In the genomic region with DNA sequence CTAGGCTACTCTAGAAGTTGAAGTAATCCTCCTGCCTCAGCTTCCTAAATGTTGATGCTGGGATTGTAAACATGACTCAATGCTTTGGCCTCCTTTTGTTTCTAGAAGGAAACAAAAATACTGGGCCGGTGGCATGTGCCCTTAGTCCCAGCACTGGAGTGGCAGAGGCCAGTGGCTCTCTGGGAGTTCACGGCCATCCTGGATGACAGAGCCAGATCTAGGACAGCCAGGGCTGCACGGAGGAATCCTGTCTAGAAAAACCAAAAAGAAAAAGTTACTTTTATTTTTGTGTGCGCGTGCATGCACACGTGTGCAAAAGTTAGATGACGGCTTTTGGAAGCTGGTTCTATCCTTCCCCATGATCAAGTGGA, we compare ENCODE assay signal across 9 mouse cellular contexts. TPM values are rescaled to one million over a fixed set of nuclear protein-coding genes. Genes with fewer than 3 reads are reported as not detected.
DNase-seq lines count a peak whose midpoint lies in the region; ATAC-seq and TF ChIP-seq lines count a peak whose summit lies in the region.
"Had no signal": no experiment of that assay in that cellular context is flagged by ENCODE, and none has a peak within 500 bp of the region (broad histone marks: within the 10 kb centered on the region; RNA-seq: fewer than 3 reads in every experiment).

No protein-coding gene starts in this region.

- TF ChIP-seq EP300 in liver, postnatal 0 days (IDR thresholded peaks at IDR 0.05; ENCODE audit: low read depth) = no peak

- no peak overlapping the region for H3K4me3 ChIP-seq in forebrain, embryonic 13.5 days
- H3K4me3 ChIP-seq in forebrain, embryonic 16.5 days (replicated peaks; ENCODE audit: low read length) = no peak overlapping the region
- H3K4me3 ChIP-seq in liver, adult 2 months (ENCODE audit: insufficient read depth, low read depth, low read length) = peak overlapping the region; percentile 60
- peak overlapping the region; percentile 53 for H3K4me3 ChIP-seq in embryonic facial prominence, embryonic 15.5 days (replicated peaks)
- peak overlapping the region; percentile 55 for H3K4me3 ChIP-seq in liver, postnatal 0 days (ENCODE audit: low read depth, low read length)

- 94% methylated on average over 7 of the region's 7 CpGs for WGBS in forebrain, embryonic 13.5 days
- WGBS in forebrain, embryonic 16.5 days = 90% methylated on average over 7 of the region's 7 CpGs
- 56% methylated on average over 7 of the region's 7 CpGs for WGBS in liver, adult 2 months
- WGBS in embryonic facial prominence, embryonic 15.5 days = 93% methylated on average over 7 of the region's 7 CpGs
- 88% methylated on average over 7 of the region's 7 CpGs for WGBS in liver, postnatal 0 days (ENCODE audit: insufficient replicate concordance)

- peak; percentile 63 for DNase-seq in liver, adult 2 months (ENCODE audit: extremely low read depth, low read depth, low spot score)
- DNase-seq in liver = no peak
- no peak for DNase-seq in liver, postnatal 0 days
- no peak for DNase-seq in retina, embryonic 14.5 days (ENCODE audit: low spot score)
- no peak for DNase-seq in layer of hippocampus, adult 18-20 months (ENCODE audit: low spot score in 2 of 2)
- DNase-seq: embryo, embryonic 11 days had no signal

- no peak for TF ChIP-seq CTCF in liver, adult 2 months (IDR thresholded peaks at IDR 0.05; ENCODE audit: low read depth, low read length)
- TF ChIP-seq CTCF in liver, postnatal 0 days (IDR thresholded peaks at IDR 0.05; ENCODE audit: low read depth) = no peak; the same call in 1 of the 2 replicates

- TF ChIP-seq POLR2A in liver, adult 2 months (IDR thresholded peaks at IDR 0.05; ENCODE audit: extremely low read depth, insufficient read depth, low read length) = no peak

- peak overlapping the region; percentile 66; the same call in 1 of the 2 replicates for H3K4me2 ChIP-seq in forebrain, embryonic 13.5 days
- H3K4me2 ChIP-seq in forebrain, embryonic 16.5 days (ENCODE audit: low read length) = no peak overlapping the region
- peak overlapping the region; percentile 55 for H3K4me2 ChIP-seq in embryonic facial prominence, embryonic 15.5 days (replicated peaks)
- H3K4me2 ChIP-seq in liver, postnatal 0 days (ENCODE audit: low read depth, low read length) = peak overlapping the region; percentile 69

- no peak overlapping the region for H3K27ac ChIP-seq in forebrain, embryonic 13.5 days
- no peak overlapping the region for H3K27ac ChIP-seq in forebrain, embryonic 16.5 days (ENCODE audit: low read length)
- peak overlapping the region; percentile 85 for H3K27ac ChIP-seq in liver, adult 2 months (replicated peaks; ENCODE audit: insufficient read depth, low read depth, low read length)
- H3K27ac ChIP-seq in embryonic facial prominence, embryonic 15.5 days (replicated peaks) = peak overlapping the region; percentile 92
- peak overlapping the region; percentile 92 for H3K27ac ChIP-seq in liver, postnatal 0 days (ENCODE audit: low read depth)

- H3K36me3 ChIP-seq in forebrain, embryonic 13.5 days (ENCODE audit: poor library complexity, severe bottlenecking) = peaks cover 36% of the 10 kb centered on the region
- peaks cover 17% of the 10 kb centered on the region for H3K36me3 ChIP-seq in forebrain, embryonic 16.5 days (ENCODE audit: control insufficient read depth, insufficient read depth)
- H3K36me3 ChIP-seq in liver, adult 2 months (ENCODE audit: control insufficient read depth, insufficient read depth, low read length) = peaks cover 36% of the 10 kb centered on the region
- H3K36me3 ChIP-seq in embryonic facial prominence, embryonic 15.5 days = peaks cover 40% of the 10 kb centered on the region
- H3K36me3 ChIP-seq in liver, postnatal 0 days (replicated peaks; ENCODE audit: insufficient read depth, low read length) = peaks cover 38% of the 10 kb centered on the region

- no peak overlapping the region for H3K9ac ChIP-seq in forebrain, embryonic 13.5 days
- H3K9ac ChIP-seq in forebrain, embryonic 16.5 days (replicated peaks; ENCODE audit: low read depth, low read length) = no peak overlapping the region
- peak overlapping the region; percentile 84 for H3K9ac ChIP-seq in liver, adult 2 months (ENCODE audit: low read depth, low read length)
- H3K9ac ChIP-seq in embryonic facial prominence, embryonic 15.5 days = no peak overlapping the region
- H3K9ac ChIP-seq in liver, postnatal 0 days (replicated peaks) = peak overlapping the region; percentile 70

- H3K79me2 ChIP-seq in liver, adult 2 months (ENCODE audit: control insufficient read depth, insufficient read depth, low read length) = peaks cover 3% of the 10 kb centered on the region; the same call in 1 of the 2 replicates

- no peaks in the 10 kb centered on the region for H3K9me3 ChIP-seq in forebrain, embryonic 13.5 days (replicated peaks)
- H3K9me3 ChIP-seq in forebrain, embryonic 16.5 days (ENCODE audit: control insufficient read depth, low read length) = no peaks in the 10 kb centered on the region
- no peaks in the 10 kb centered on the region for H3K9me3 ChIP-seq in embryonic facial prominence, embryonic 15.5 days (replicated peaks)
- no peaks in the 10 kb centered on the region for H3K9me3 ChIP-seq in liver, postnatal 0 days (ENCODE audit: low read length)

- H3K27me3 ChIP-seq in forebrain, embryonic 13.5 days = no peaks in the 10 kb centered on the region
- H3K27me3 ChIP-seq in forebrain, embryonic 16.5 days (replicated peaks; ENCODE audit: control insufficient read depth, insufficient read depth, low read length) = no peaks in the 10 kb centered on the region
- no peaks in the 10 kb centered on the region for H3K27me3 ChIP-seq in liver, adult 2 months (ENCODE audit: control insufficient read depth, insufficient read depth, low read length)
- no peaks in the 10 kb centered on the region for H3K27me3 ChIP-seq in embryonic facial prominence, embryonic 15.5 days
- no peaks in the 10 kb centered on the region for H3K27me3 ChIP-seq in liver, postnatal 0 days (ENCODE audit: insufficient read depth, low read length)

- H3K4me1 ChIP-seq in forebrain, embryonic 13.5 days = peaks cover 13% of the 10 kb centered on the region
- H3K4me1 ChIP-seq in forebrain, embryonic 16.5 days (replicated peaks; ENCODE audit: control insufficient read depth, insufficient read depth, low read length) = peaks cover 14% of the 10 kb centered on the region
- peaks cover 29% of the 10 kb centered on the region for H3K4me1 ChIP-seq in liver, adult 2 months (ENCODE audit: control insufficient read depth, insufficient read depth, low read length)
- peaks cover 36% of the 10 kb centered on the region for H3K4me1 ChIP-seq in embryonic facial prominence, embryonic 15.5 days
- H3K4me1 ChIP-seq in liver, postnatal 0 days (ENCODE audit: insufficient read depth) = peaks cover 41% of the 10 kb centered on the region

- ATAC-seq in forebrain, embryonic 13.5 days = no peak
- ATAC-seq in forebrain, embryonic 16.5 days = no peak
- no peak for ATAC-seq in embryonic facial prominence, embryonic 15.5 days (ENCODE audit: insufficient number of reproducible peaks, low FRiP score, low TSS enrichment, low read depth)
- no peak for ATAC-seq in liver, postnatal 0 days

RNA-seq across cellular contexts. Expression of a gene that starts 1.4 kb away (rescaled TPM):
- polyA plus RNA-seq in forebrain, embryonic 13.5 days (2015; fragmentation: Nextera tagmentation; extraction: Ambion mirVana) = 69.1 and 75.6 TPM in 2 replicates
- polyA plus RNA-seq in forebrain, embryonic 16.5 days (2015; fragmentation: Nextera tagmentation; extraction: Ambion mirVana) = 87.1 and 97.7 TPM in 2 replicates
- 636 and 645 TPM in 2 replicates for total RNA-seq in liver, adult 2 months (2014; rRNA removed)
- 561 and 625 TPM in 2 replicates for polyA plus RNA-seq in liver, adult 2 months (2012; rRNA removed)
- polyA plus RNA-seq in embryonic facial prominence, embryonic 15.5 days (2015; fragmentation: Nextera tagmentation; extraction: Ambion mirVana) = 226 and 231 TPM in 2 replicates
- polyA plus RNA-seq in liver, postnatal 0 days (2015; fragmentation: Nextera tagmentation; extraction: Ambion mirVana) = 534 and 566 TPM in 2 replicates
- 10 to 100 TPM; 63.1 to 71.0 TPM for total RNA-seq in layer of hippocampus, adult 18-20 months (2021)

RNA-seq across cellular contexts. Expression of a gene that starts 7.3 kb away (rescaled TPM):
- polyA plus RNA-seq in forebrain, embryonic 13.5 days (2015; fragmentation: Nextera tagmentation; extraction: Ambion mirVana) = 2.5 and 3.3 TPM in 2 replicates
- polyA plus RNA-seq in forebrain, embryonic 16.5 days (2015; fragmentation: Nextera tagmentation; extraction: Ambion mirVana) = 5.2 and 5.7 TPM in 2 replicates
- total RNA-seq in liver, adult 2 months (2014; rRNA removed) = 9.5 and 11.0 TPM in 2 replicates
- polyA plus RNA-seq in liver, adult 2 months (2012; rRNA removed) = 7.9 and 16.4 TPM in 2 replicates
- 15.4 and 18.0 TPM in 2 replicates for polyA plus RNA-seq in embryonic facial prominence, embryonic 15.5 days (2015; fragmentation: Nextera tagmentation; extraction: Ambion mirVana)
- 19.5 and 21.3 TPM in 2 replicates for polyA plus RNA-seq in liver, postnatal 0 days (2015; fragmentation: Nextera tagmentation; extraction: Ambion mirVana)
- total RNA-seq in layer of hippocampus, adult 18-20 months (2021) = 1 to 10 TPM; 3.5 to 5.6 TPM

RNA-seq across cellular contexts. Expression of a gene that starts 18.0 kb away (rescaled TPM):
- polyA plus RNA-seq in forebrain, embryonic 13.5 days (2015; fragmentation: Nextera tagmentation; extraction: Ambion mirVana) = 264 and 282 TPM in 2 replicates
- polyA plus RNA-seq in forebrain, embryonic 16.5 days (2015; fragmentation: Nextera tagmentation; extraction: Ambion mirVana) = 185 and 203 TPM in 2 replicates
- total RNA-seq in liver, adult 2 months (2014; rRNA removed) = 90.1 and 109 TPM in 2 replicates
- 81.6 and 109 TPM in 2 replicates for polyA plus RNA-seq in liver, adult 2 months (2012; rRNA removed)
- 211 and 225 TPM in 2 replicates for polyA plus RNA-seq in embryonic facial prominence, embryonic 15.5 days (2015; fragmentation: Nextera tagmentation; extraction: Ambion mirVana)
- 82.0 and 88.6 TPM in 2 replicates for polyA plus RNA-seq in liver, postnatal 0 days (2015; fragmentation: Nextera tagmentation; extraction: Ambion mirVana)
- total RNA-seq in layer of hippocampus, adult 18-20 months (2021) = 100 to 1,000 TPM; 407 to 414 TPM

RNA-seq across cellular contexts. Expression of a gene that starts 37.3 kb away (rescaled TPM):
- 2.0 and 2.4 TPM in 2 replicates for polyA plus RNA-seq in forebrain, embryonic 13.5 days (2015; fragmentation: Nextera tagmentation; extraction: Ambion mirVana)
- polyA plus RNA-seq in forebrain, embryonic 16.5 days (2015; fragmentation: Nextera tagmentation; extraction: Ambion mirVana) = 1.7 and 2.9 TPM in 2 replicates
- total RNA-seq in liver, adult 2 months (2014; rRNA removed) = not detected in 2 replicates
- polyA plus RNA-seq in liver, adult 2 months (2012; rRNA removed) = not detected in 2 replicates
- polyA plus RNA-seq in embryonic facial prominence, embryonic 15.5 days (2015; fragmentation: Nextera tagmentation; extraction: Ambion mirVana) = 187 and 265 TPM in 2 replicates
- polyA plus RNA-seq in liver, postnatal 0 days (2015; fragmentation: Nextera tagmentation; extraction: Ambion mirVana) = 0.14 and 0.34 TPM in 2 replicates
- total RNA-seq in layer of hippocampus, adult 18-20 months (2021) = not detected

RNA-seq across cellular contexts. Expression of a gene that starts 37.6 kb away (rescaled TPM):
- 1.7 and 2.0 TPM in 2 replicates for polyA plus RNA-seq in forebrain, embryonic 13.5 days (2015; fragmentation: Nextera tagmentation; extraction: Ambion mirVana)
- polyA plus RNA-seq in forebrain, embryonic 16.5 days (2015; fragmentation: Nextera tagmentation; extraction: Ambion mirVana) = 1.2 and 1.3 TPM in 2 replicates
- 1.4 TPM in 2 replicates for total RNA-seq in liver, adult 2 months (2014; rRNA removed)
- 1.2 and 1.8 TPM in 2 replicates for polyA plus RNA-seq in liver, adult 2 months (2012; rRNA removed)
- polyA plus RNA-seq in embryonic facial prominence, embryonic 15.5 days (2015; fragmentation: Nextera tagmentation; extraction: Ambion mirVana) = 3.8 and 4.7 TPM in 2 replicates
- 7.2 and 7.6 TPM in 2 replicates for polyA plus RNA-seq in liver, postnatal 0 days (2015; fragmentation: Nextera tagmentation; extraction: Ambion mirVana)
- 1 to 10 TPM; 2.4 to 3.0 TPM for total RNA-seq in layer of hippocampus, adult 18-20 months (2021)

Comparison
In these comparisons a context has a peak if more than half of its experiments do, and no peak if none do; other contexts are left out.
1. H3K27ac ChIP-seq: peak in liver, adult 2 months (single experiment), embryonic facial prominence, embryonic 15.5 days (single experiment) and liver, postnatal 0 days (single experiment); none in forebrain, embryonic 13.5 days (single experiment) and forebrain, embryonic 16.5 days (single experiment).
2. H3K4me3 ChIP-seq: peak in liver, adult 2 months (single experiment), embryonic facial prominence, embryonic 15.5 days (single experiment) and liver, postnatal 0 days (single experiment); none in forebrain, embryonic 13.5 days (single experiment) and forebrain, embryonic 16.5 days (single experiment).
3. H3K9ac ChIP-seq: peak in liver, adult 2 months (single experiment) and liver, postnatal 0 days (single experiment); none in forebrain, embryonic 13.5 days (single experiment), forebrain, embryonic 16.5 days (single experiment) and embryonic facial prominence, embryonic 15.5 days (single experiment).